Mouse (Mus musculus): ENCODE results near the gene Olfr844. TPM values are rescaled to one million over a fixed set of nuclear protein-coding genes. Genes with fewer than 3 reads are reported as not detected.

Gene Olfr844
- total RNA-seq (2021) = not detected
- long read RNA-seq, experiment 1 = 0 reads
- long read RNA-seq, experiment 2 = 0 reads

GRCm38 (mm10) chr9:19316047-19316446 lies at the start of gene Olfr844:
Olfr844 (plus strand) TSS chr9:19316347.
- DNase-seq = no peak

GRCm38 (mm10) chr9:19336157-19336556 lies 20.0 kb downstream of the Olfr844 start, which contains the start of gene Olfr845:
Olfr845 (plus strand) TSS chr9:19336457.
- DNase-seq = no peak

GRCm38 (mm10) chr9:19363905-19364304 lies 47.8 kb downstream of the Olfr844 start, which contains the start of gene Olfr846:
Olfr846 (minus strand) TSS chr9:19364005.
- DNase-seq = no peak

Other genes with a start within 250 kb of the Olfr844 start
- not detected for gene Olfr836, start 196.0 kb upstream of the Olfr844 start, total RNA-seq (2021)
- not detected for gene Olfr837, start 180.0 kb upstream of the Olfr844 start, total RNA-seq (2021)
- gene Olfr839-ps1, start 139.0 kb upstream of the Olfr844 start, total RNA-seq (2021) = under 1 TPM in 1 of 2 experiments, not detected in 1; 0.03 TPM
- not detected for gene Olfr843, start 64.4 kb upstream of the Olfr844 start, total RNA-seq (2021)
- gene Olfr845, start 20.1 kb downstream of the Olfr844 start, total RNA-seq (2021) = not detected
- gene Olfr846, start 47.7 kb downstream of the Olfr844 start, total RNA-seq (2021) = not detected
- not detected for gene Olfr847, start 62.3 kb downstream of the Olfr844 start, total RNA-seq (2021)
- not detected for gene Olfr849, start 123.9 kb downstream of the Olfr844 start, total RNA-seq (2021)
- gene Olfr850, start 161.9 kb downstream of the Olfr844 start, total RNA-seq (2021) = not detected
- gene Olfr851, start 176.9 kb downstream of the Olfr844 start, total RNA-seq (2021) = not detected
- gene Olfr853, start 224.7 kb downstream of the Olfr844 start, total RNA-seq (2021) = not detected

Data from adrenal gland, postnatal 10 days (tissue).